Mouse (Mus musculus) neural tube, embryonic 13.5 days (tissue): ENCODE results near the gene Gprc5c. TPM values are rescaled to one million over a fixed set of nuclear protein-coding genes. Genes with fewer than 3 reads are reported as not detected.
A peak's percentile ranks its signal among the peaks of the same experiment; 100 is the strongest.

ENCODE experiments used
- ATAC-seq: fragments of 200-750 bp; cut with Nextera tagmentation; 2 replicates; pipeline ENCODE4 v1.8.0; 2017; ENCODE audit warnings: low read depth, mild to moderate bottlenecking, moderate TSS enrichment, moderate library complexity
- H3K27ac ChIP-seq: fragments of 300-500 bp; sonication (generic); replicated peaks from 2 replicates; pipeline ENCODE4 v1.5.1; 2015; ENCODE audit warnings: moderate library complexity, mild to moderate bottlenecking, inconsistent platforms
- H3K27me3 ChIP-seq: fragments of 300-500 bp; sonication (generic); 2 replicates; pipeline ENCODE4 v1.6.1; 2015; ENCODE audit warnings: mild to moderate bottlenecking, inconsistent platforms
- H3K36me3 ChIP-seq: fragments of 300-500 bp; sonication (generic); 2 replicates; pipeline ENCODE4 v1.6.1; 2015; ENCODE audit warnings: mild to moderate bottlenecking, inconsistent platforms
- H3K4me1 ChIP-seq: fragments of 300-500 bp; sonication (generic); replicated peaks from 2 replicates; pipeline ENCODE4 v1.6.1; 2015; ENCODE audit warnings: inconsistent platforms
- H3K4me2 ChIP-seq: fragments of 300-500 bp; sonication (generic); 2 replicates; pipeline ENCODE4 v1.6.1; 2015; ENCODE audit warnings: inconsistent platforms, mild to moderate bottlenecking, moderate library complexity
- H3K4me3 ChIP-seq: fragments of 300-500 bp; sonication (generic); 2 replicates; pipeline ENCODE4 v1.5.1; 2015; ENCODE audit warnings: mild to moderate bottlenecking, inconsistent platforms
- H3K9ac ChIP-seq: fragments of 300-500 bp; sonication (generic); 2 replicates; pipeline ENCODE4 v1.6.1; 2015; ENCODE audit warnings: moderate library complexity, mild to moderate bottlenecking, inconsistent platforms
- H3K9me3 ChIP-seq: fragments of 300-500 bp; sonication (generic); 2 replicates; pipeline ENCODE4 v1.6.1; 2016; ENCODE audit warnings: inconsistent platforms
- WGBS: fragments of 180-500 bp; shearing (Covaris S2); methylation state at CpG from one replicate; pipeline ENCODE4 v1.1.7; 2015; 5-methylcytosine and 5-hydroxymethylcytosine counted together
- polyA plus RNA-seq: library from polyadenylated mRNA; unstranded; fragments of >200 nt; fragmentation: Nextera tagmentation; extraction: Ambion mirVana; gene quantifications from 2 replicates; pipeline ENCODE4 v1.2.1, GENCODE M21; 2015

Gprc5c gene
- polyA plus RNA-seq, 1 experiment from 2014 or later = 14.2 TPM

DNA sequence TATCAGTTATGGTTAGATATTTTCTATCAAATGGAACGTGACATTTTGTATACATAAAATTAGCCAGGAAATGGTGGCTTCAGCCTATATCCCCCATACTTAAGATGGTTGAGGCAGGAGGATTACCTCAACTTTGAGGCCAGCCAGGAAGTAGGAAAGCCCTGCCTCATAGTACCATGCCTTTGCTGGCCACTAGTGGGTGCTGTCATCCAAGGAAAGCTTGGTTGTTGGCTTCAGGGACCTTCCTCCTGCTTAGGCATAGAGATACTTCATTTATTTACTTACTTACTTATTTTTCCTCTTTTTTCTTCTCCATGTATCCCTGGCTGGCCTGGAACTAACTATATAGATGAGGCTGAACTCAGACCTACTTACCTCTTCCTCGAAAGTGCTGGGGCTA lies 7.7 kb downstream of the Gprc5c start:
- no peaks in the 10 kb centered on the region for H3K4me1 ChIP-seq
- no peaks in the 10 kb centered on the region for H3K36me3 ChIP-seq
- no peak for ATAC-seq
- H3K9me3 ChIP-seq = no peaks in the 10 kb centered on the region
- H3K4me2 ChIP-seq = no peak overlapping the region
- 99% methylated on average over 2 of the region's 2 CpGs for WGBS
- H3K9ac ChIP-seq = no peak overlapping the region
- H3K4me3 ChIP-seq = no peak overlapping the region
- no peak overlapping the region for H3K27ac ChIP-seq
- peaks cover 15% of the 10 kb centered on the region for H3K27me3 ChIP-seq

DNA sequence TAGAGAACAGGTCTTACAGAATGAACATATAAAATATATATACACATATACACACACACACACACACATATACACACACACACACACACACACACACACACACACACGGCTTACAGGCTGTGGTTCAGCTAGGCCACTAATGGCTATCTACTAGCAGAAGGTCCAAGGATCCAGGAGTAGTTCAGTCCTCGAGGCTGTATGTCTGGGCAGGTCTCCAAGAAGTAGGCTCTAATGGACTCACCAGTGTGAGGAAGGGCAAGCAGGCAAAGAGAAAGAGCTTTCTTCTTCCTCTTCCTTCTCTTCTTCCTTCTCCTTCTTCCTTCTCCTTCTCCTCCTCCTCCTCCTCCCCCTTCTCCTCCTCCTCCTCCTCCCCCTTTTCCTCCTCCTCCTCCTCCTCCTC lies 10.1 kb downstream of the Gprc5c start:
- no peaks in the 10 kb centered on the region for H3K27me3 ChIP-seq
- no peak overlapping the region for H3K27ac ChIP-seq
- no peak overlapping the region for H3K9ac ChIP-seq
- WGBS = 79% methylated on average over 2 of the region's 2 CpGs
- H3K4me2 ChIP-seq = no peak overlapping the region
- H3K36me3 ChIP-seq = no peaks in the 10 kb centered on the region
- H3K4me3 ChIP-seq = no peak overlapping the region
- no peaks in the 10 kb centered on the region for H3K9me3 ChIP-seq
- ATAC-seq = no peak
- peaks cover 3% of the 10 kb centered on the region for H3K4me1 ChIP-seq

DNA sequence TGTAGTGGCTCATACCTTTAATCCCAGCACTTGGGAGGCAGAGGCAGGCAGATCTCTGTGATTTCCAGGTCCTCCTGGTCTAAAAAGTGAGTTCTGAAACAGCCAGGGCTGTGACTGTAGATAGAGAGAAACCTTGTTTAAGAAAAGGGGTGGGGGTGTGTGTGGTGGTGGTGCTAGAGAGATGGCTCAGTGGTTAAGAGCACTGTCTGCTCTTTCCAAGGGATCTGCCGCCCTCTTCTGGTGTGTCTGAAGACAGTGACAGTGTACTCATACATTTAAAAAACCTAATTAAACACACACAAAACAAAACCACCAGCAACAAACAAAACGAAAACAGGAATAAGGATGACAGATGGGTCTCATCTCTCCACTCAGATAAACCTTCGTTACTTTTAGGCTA lies 11.7 kb downstream of the Gprc5c start:
- Histone ChIP-seq H3K4me3 (no peak overlapping the region), H3K9ac (no peak overlapping the region), H3K4me1 (peaks cover 18% of the 10 kb centered on the region), H3K4me2 (no peak overlapping the region), H3K27ac (no peak overlapping the region), H3K27me3 (no peaks in the 10 kb centered on the region), H3K9me3 (no peaks in the 10 kb centered on the region), H3K36me3 (no peaks in the 10 kb centered on the region)
- no peak for ATAC-seq
- 83% methylated on average over 3 of the region's 3 CpGs for WGBS

DNA sequence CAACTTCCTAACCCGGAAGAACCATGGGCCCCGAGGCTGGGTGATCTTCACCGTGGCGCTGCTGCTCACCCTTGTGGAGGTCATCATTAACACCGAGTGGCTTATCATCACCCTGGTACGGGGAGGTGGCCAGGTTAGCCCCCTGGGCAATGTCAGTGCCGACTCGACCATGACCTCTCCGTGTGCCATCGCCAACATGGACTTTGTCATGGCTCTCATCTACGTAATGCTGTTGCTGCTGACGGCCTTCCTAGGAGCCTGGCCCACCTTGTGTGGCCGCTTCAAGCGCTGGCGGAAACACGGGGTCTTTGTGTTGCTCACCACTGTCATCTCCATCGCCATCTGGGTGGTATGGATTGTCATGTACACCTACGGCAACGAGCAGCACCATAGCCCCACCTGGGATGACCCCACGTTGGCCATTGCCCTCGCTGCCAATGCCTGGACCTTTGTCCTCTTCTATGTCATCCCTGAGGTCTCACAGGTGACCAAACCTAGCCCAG lies 13.0 kb downstream of the Gprc5c start:
- Histone ChIP-seq H3K9ac (no peak overlapping the region), H3K9me3 (no peaks in the 10 kb centered on the region), H3K4me1 (peaks cover 18% of the 10 kb centered on the region), H3K4me2 (no peak overlapping the region), H3K36me3 (no peaks in the 10 kb centered on the region), H3K27ac (no peak overlapping the region), H3K27me3 (no peaks in the 10 kb centered on the region), H3K4me3 (no peak overlapping the region)
- ATAC-seq = no peak
- 93% methylated on average over 21 of the region's 21 CpGs for WGBS

DNA sequence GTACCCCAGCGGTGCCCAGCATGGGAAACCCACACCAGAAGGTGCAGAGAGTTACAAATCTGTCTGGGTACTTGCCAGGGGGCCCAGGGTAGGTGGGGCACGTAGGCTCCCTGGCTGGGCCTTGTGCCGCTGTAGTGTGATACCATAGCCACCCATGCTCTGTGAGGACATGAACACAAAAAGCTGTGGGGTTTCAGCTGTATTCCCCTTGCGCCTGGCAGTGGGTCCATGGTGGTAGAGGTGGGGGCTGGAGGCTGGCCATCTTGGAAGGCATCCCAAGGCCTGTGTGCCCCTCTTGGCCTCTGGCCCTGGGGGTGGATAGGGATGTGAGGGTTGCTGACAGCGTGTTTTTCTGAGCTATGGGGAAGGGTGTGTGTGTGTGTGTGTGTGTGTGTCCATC lies 15.0 kb downstream of the Gprc5c start:
- no peak for ATAC-seq
- Histone ChIP-seq H3K9me3 (no peaks in the 10 kb centered on the region), H3K36me3 (no peaks in the 10 kb centered on the region), H3K4me2 (no peak overlapping the region), H3K4me1 (peaks cover 18% of the 10 kb centered on the region), H3K27me3 (no peaks in the 10 kb centered on the region), H3K9ac (no peak overlapping the region), H3K4me3 (no peak overlapping the region), H3K27ac (0 out of 2 replicates have a peak overlapping the region, but pooled peaks have one; percentile 28)
- WGBS = 79% methylated on average over 5 of the region's 5 CpGs

DNA sequence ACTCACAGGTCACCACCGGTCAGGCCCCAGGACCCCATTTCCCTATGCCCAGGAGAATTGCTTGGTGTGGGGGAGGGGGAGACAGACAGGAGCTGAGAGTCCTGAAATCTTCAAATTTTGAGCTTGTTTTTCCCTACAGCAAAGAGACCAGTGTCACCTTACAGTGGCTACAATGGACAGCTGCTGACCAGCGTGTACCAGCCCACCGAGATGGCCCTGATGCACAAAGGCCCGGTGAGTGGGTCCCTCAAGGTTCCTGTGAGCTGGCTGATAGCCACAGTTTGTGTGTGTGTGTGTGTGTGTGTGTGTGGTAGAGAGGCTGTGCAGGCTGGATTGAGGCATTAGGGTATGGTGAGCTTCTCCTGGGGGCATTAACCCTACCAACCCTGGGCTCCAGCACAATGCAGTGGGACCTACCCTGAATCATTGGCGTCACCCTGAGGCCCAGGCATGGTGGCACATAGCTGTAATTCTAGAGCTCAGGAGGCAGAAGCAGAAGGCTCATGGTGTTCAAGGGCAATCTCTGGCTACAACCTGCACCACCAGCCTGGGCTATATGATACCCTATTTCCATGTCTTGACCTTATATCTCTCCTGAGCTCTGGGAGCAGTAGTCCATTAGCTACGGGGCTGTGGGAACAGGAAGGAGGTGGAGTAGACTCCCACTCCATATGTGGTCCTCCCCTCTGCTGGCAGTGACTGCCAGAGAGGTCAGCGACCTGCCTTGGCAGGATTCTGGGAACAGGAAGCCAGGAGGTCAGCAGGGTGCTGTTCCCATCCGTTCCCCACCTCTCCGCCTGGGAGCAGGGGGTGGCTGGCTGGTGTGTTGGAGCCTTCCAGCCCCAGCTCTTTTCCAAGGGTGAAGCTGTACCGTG lies 15.8 kb downstream of the Gprc5c start:
- no peak overlapping the region for H3K4me3 ChIP-seq
- no peaks in the 10 kb centered on the region for H3K9me3 ChIP-seq
- H3K4me2 ChIP-seq = no peak overlapping the region
- H3K4me1 ChIP-seq = peaks cover 18% of the 10 kb centered on the region
- 48% methylated on average over 10 of the region's 10 CpGs for WGBS
- no peak overlapping the region for H3K27ac ChIP-seq
- no peaks in the 10 kb centered on the region for H3K36me3 ChIP-seq
- H3K27me3 ChIP-seq = no peaks in the 10 kb centered on the region
- no peak for ATAC-seq
- H3K9ac ChIP-seq = no peak overlapping the region

DNA sequence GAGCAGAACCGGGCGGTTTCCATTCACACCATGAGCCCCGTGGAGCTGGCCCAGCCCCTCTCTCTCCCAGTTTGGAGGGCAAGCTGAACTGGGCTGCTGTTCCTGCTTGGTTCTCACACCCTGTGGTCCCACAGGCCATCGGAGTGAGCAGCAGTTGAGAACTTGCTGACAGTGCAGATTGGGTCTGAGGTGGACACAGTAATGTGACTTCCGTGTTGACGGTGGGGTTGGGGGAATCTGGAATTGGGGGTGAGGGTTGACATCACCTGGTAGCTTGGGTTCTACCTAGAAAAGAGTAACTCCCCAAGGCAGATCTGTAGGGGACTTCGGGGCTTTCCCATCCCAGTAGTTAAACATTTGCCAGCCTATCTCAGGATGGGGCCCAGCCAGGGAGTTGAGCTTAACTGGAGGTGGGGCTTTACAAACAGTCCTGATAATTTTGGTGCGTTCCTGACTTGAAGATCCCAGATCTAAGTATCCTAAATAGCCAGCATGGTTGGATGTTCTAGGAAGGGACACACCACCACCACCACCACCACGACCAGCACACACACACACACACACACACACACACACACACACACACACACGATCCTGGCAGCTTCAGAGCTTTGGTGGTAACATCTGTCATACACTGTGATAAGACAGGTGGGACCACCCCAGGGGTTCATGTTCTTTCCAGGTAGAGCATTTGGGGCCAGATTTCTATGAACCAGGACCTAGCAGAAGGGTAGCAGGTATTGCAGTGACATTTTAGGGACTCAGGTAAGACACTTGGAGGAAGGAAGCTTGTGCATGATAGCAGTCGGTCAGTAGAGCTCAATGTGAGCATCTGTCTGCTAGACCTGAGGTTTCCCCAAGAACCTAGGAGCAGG lies 16.6 kb downstream of the Gprc5c start:
- 74% methylated on average over 11 of the region's 11 CpGs for WGBS
- no peak overlapping the region for H3K4me2 ChIP-seq
- no peak overlapping the region for H3K27ac ChIP-seq
- peaks cover 23% of the 10 kb centered on the region for H3K4me1 ChIP-seq
- no peaks in the 10 kb centered on the region for H3K27me3 ChIP-seq
- no peak overlapping the region for H3K4me3 ChIP-seq
- no peaks in the 10 kb centered on the region for H3K9me3 ChIP-seq
- H3K36me3 ChIP-seq = no peaks in the 10 kb centered on the region
- ATAC-seq = no peak
- no peak overlapping the region for H3K9ac ChIP-seq

DNA sequence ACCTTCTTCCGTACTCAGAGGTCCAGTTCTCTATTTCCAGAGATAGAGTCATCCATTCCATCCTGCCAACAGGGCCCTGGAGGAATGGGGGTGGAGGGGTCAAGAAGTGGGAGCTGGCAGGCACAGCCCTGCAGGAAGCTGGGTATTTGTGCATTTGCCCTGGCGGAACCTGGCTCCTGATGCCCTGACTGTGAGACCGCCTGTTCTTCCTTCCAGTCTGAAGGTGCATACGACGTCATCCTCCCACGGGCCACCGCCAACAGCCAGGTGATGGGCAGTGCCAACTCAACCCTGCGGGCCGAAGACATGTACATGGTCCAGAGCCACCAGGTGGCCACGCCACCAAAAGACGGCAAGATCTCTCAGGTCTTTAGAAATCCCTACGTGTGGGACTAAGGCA lies 17.3 kb downstream of the Gprc5c start:
- Histone ChIP-seq H3K9me3 (no peaks in the 10 kb centered on the region), H3K4me3 (no peak overlapping the region), H3K4me2 (no peak overlapping the region), H3K9ac (no peak overlapping the region), H3K27ac (no peak overlapping the region), H3K36me3 (no peaks in the 10 kb centered on the region), H3K27me3 (no peaks in the 10 kb centered on the region), H3K4me1 (peaks cover 30% of the 10 kb centered on the region)
- 92% methylated on average over 12 of the region's 12 CpGs for WGBS
- ATAC-seq = no peak

DNA sequence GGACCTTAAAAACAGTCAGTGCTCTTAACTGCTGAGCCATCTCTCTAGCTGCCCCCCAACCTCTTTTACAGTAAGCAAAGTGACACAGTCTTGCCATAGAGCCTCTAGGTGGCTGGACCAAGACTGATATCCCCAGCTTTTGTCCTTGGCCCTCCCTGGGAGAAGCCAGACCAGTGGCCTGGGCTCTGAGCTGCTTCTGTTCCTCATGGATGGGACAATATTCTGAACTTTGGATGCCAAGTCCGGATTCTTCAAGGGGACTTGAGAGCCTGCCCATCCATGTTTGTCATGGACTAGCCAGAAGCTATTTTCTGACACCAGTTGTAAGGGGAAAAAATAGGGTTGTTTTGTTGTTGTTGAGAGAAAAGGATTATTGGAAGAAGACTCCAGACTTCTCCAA lies 18.8 kb downstream of the Gprc5c start:
- Histone ChIP-seq H3K4me3 (no peak overlapping the region), H3K4me2 (no peak overlapping the region), H3K4me1 (peaks cover 36% of the 10 kb centered on the region), H3K27me3 (no peaks in the 10 kb centered on the region), H3K9ac (no peak overlapping the region), H3K9me3 (no peaks in the 10 kb centered on the region), H3K36me3 (no peaks in the 10 kb centered on the region), H3K27ac (no peak overlapping the region)
- ATAC-seq = no peak
- 89% methylated on average over 1 of the region's 1 CpGs for WGBS

DNA sequence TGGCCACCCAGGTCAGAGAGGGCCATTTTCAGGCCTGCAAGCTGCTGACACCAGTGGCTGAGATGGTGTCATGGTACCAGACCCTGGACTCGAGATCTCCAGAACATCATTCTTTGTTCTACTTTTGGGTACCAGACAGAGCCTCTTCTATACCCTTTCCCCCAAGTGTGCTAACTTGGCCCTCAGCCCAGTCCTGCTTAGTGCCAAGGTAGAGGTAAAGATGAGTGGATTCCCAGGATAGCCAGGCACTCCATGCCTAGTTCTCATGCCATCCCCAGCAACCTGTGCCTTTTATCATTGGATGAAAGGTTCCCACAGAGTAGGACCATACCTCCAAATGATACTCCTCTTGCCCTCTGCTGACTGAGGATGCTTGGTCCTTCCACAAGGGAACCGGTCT lies 20.6 kb downstream of the Gprc5c start:
- H3K4me2 ChIP-seq = no peak overlapping the region
- H3K4me3 ChIP-seq = no peak overlapping the region
- 88% methylated on average over 2 of the region's 2 CpGs for WGBS
- H3K9me3 ChIP-seq = no peaks in the 10 kb centered on the region
- H3K4me1 ChIP-seq = peaks cover 36% of the 10 kb centered on the region
- H3K27ac ChIP-seq = no peak overlapping the region
- H3K9ac ChIP-seq = no peak overlapping the region
- H3K27me3 ChIP-seq = no peaks in the 10 kb centered on the region
- ATAC-seq = no peak
- H3K36me3 ChIP-seq = no peaks in the 10 kb centered on the region

DNA sequence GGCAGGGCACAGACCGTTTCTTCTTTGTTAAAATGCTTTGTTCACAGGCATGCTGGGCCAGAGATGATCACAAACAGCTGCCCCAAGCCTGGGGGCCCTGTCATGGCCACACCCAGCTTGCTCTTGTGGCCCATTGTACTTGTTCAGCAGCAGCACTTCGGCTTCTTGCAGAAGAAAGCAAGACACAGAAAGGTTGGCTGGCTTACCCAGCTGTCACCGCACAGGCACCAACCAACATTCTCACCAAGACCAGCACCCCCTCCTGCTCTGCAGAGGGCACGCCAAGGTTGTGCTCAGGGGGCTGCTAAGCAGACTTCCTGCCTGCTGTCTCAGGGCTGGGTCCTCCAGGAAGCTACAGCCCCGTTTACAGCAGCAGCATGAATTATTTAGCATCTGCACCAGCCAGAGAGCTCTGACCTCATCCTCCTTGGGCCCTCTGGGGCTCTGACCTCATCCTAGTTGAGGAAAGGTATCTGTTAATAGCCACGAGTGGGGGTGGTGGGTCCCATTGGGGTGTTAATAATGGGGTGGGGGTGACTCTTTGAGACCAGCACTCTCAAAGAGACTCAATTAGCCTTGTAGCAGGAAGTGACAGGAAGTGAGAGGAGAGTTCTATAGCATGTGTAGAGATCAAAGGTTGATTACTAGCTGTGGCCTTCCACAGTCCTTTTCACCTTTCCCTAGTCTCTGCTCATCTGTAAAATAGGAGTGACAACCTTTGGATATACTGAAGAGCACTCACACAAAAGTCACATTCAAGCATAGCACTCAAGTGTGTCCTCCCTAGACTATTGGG lies 22.3 kb downstream of the Gprc5c start:
- Histone ChIP-seq H3K4me1 (peaks cover 26% of the 10 kb centered on the region), H3K36me3 (no peaks in the 10 kb centered on the region), H3K27me3 (no peaks in the 10 kb centered on the region), H3K9ac (peak overlapping the region; percentile 9; the same call in 1 of the 2 replicates), H3K4me3 (no peak overlapping the region), H3K9me3 (no peaks in the 10 kb centered on the region), H3K27ac (peak overlapping the region; percentile 74), H3K4me2 (no peak overlapping the region)
- WGBS = 14% methylated on average over 6 of the region's 6 CpGs
- peak; percentile 37; the same call in 1 of the 2 replicates for ATAC-seq
